Mouse (Mus musculus) adrenal gland, adult 2 months (tissue): ENCODE measurements at regions not wholly inside any gene's neighbourhood (a gene's known extent, or its start where the extent isn't known, plus 50 kb on each side); places are given as distances from the start of the nearest gene placed in this dataset.

Source experiments
- DNase-seq: peaks from one replicate; pipeline ENCODE4 v3.0.0; 2021

GRCm38 (mm10) chrX:147616374-147616773 is 62.5 kb upstream of the Lrch2 start:
- DNase-seq = no peak

GRCm38 (mm10) chrX:147608660-147609059 is 54.8 kb upstream of the Lrch2 start:
- DNase-seq = peak; percentile 27
